Mouse (Mus musculus) heart, postnatal 0 days (tissue): ENCODE measurements around the gene Brat1.

Source experiments
- CTCF ChIP-seq: IDR thresholded peaks from 2 replicates; pipeline ENCODE4 v1.5.1; 2016; ENCODE audit warnings: antibody characterized with exemption, control low read depth, low read depth
- EP300 ChIP-seq: IDR thresholded peaks from 2 replicates; pipeline ENCODE4 v1.6.1; 2016; ENCODE audit warnings: antibody characterized with exemption, low read depth

GRCm38 (mm10) chr5:140758864-140759263 lies 54.1 kb downstream of the Brat1 start:
- no peak for TF ChIP-seq CTCF
- no peak for TF ChIP-seq EP300
